Mouse (Mus musculus): ENCODE measurements around the gene Wwc1.

Wwc1 gene

DNA sequence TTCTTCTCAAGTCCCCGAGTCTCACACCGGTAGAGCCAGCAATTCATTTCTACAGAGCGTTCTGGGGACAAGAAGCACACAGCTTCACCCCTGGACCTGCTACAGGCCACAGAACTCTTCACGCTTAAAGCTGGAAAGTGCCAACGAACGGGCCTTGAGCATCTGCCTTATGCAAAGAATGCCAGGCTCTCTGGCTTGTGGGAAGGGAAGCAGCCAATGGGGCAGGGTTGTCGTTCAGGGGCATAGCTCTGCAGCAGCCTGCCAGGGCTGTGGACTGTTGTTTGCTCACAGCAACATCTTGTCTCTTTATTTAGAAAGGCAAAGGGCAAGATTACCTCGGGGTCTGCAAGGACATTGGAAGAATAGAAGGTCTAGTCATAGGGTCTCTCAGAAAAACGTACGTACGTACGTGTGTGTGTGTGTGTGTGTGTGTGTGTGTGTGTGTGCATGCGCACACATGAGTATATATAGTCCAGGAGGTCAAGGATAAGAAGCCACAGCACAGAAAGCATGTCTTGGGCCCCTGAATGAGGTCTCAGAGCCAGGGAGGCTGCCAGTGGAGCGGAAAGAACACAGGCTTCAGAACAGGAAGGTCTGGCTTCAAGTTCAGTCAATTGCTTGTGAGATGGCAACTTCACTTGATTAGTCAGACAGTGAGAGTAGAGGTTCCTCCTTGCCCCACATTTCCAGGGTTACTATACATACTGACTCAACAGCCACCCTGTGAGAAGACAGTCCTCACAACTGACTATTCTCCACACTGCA lies 48.0 kb downstream of the Wwc1 start:
- DNase-seq: no peak

DNA sequence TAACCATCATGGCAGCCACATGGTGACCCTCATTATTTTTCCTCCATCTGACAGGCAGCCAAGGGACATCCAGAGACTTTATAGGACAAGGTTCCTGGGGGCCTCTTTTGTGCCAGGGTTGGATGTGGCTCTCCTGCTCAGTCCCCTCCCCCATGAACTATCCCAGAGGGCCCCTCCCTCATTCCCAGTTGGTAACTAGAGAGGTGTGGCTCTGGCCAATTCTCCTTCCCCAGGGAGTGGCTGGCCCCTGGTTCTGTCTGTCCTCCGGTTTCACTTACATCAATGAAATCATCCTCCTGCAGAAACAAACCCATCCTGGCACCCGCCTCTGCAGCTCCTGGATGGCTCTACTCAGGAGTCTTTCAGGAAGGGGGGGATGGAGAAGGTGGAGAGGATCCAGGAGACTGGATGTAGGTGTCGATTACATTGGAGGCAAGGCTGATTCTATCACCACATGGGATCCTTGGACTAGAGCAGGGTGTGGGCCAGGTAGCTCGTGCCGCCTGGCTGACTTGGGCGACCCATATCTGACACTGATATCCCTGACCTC lies 49.7 kb downstream of the Wwc1 start:
- no peak for DNase-seq

DNA sequence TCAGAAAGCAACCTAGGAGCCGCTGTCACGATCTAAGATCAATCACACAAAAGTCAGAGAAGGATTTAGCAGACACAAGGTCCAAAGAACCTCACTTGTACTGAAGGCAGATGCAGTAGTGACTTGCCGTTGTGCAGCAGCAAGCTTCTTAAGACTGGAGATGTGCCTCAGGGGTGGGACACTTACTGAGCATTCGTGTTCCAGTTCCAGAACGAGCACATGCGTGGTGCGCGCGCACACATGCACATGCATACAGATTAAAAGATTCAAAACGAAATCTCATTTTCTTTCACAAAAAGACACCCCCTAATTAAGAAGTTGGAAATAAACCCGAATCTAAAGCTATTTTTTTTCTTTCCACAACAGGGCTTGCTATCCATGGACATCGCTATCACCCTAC lies 51.9 kb downstream of the Wwc1 start:
- DNase-seq: no peak

DNA sequence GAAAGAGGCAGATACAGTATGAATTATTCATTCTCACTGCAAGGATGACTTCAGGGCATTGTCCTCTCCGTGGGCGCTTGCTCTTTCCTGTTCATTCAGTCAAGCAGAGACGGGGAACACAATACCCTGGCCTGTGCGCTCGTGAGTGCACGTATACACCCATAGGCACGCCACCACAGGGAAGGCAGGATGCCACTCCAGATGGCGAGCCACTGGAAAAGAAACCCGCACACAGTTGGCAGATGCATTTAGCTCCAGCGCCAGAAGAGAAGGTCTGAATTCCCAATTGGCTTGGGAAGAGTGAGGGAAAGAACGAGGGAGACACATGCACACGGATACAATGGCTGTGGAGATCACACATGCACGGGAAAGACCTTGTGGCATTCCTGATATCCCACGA lies 53.0 kb downstream of the Wwc1 start:
- no peak for DNase-seq

DNA sequence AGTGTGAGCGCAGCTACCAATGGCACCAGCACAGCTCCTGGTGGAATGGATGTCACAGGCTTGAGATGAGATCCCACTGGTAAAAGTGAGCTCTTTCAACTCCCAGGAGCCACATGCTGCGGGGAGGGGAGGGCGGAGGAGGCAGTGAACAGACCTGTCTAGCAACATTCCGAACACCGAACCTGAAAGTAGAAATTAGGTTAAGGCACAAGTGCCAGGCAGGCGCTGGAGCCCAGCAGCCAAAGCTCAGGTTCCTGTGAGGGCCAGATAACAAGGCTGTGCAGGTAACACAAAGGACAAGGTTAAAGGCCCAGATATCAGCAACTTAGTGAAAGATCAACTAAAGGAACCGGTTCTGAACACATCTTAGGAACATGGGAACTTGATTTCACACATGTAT lies 54.7 kb downstream of the Wwc1 start:
- no peak for DNase-seq

DNA sequence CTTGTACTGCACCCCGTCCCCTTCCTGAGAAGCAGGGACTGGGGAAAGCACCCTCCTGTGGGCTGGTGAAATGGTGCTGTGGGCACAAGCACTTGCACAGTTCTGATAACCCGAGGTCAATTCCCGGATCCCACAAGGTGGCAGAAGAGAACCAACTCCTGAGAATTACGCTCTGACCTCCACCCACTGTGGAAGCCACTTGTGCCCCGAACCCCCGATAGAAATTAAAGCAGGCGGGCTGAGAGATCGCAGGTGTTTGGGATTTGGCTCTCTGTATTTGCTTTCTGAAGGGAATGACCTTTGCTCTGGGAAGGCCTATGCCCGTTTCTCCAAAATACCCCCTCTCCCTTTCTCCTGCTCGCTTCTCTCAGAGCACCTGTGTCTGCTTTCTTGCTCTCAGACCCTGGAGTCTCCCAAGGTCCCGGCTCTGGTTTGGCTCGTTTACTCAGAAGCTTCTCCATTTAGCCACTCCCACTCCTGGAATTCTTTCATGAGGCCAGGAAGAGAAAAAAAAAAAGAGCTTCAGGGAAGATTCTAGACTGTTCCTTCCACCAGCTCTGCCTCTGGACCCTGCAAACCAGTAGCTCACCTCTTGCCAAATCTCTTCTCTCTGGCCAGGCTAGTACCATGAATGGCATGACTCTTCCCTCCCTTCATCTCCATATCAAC lies 58.0 kb downstream of the Wwc1 start:
- DNase-seq: no peak

DNA sequence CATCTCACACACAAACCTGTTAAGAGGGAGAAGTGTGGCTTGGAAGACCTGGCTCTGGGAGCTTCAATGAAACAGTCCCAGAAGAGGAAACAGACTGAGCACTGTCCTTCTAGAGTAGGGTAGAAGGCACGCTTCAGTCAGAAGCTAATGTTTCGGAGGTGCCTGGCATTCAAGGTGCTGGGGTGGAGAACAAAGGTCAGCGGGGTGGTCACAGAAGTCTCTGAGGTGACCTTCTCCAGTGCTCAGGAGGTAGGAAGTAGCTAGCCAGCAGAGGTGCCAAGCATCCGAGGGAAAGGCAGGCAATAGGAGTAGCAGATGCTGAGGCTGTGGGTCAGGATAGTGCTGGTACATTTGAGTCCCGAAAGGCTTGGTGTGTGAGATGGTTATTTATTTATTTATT lies 59.6 kb downstream of the Wwc1 start:
- DNase-seq: no peak

DNA sequence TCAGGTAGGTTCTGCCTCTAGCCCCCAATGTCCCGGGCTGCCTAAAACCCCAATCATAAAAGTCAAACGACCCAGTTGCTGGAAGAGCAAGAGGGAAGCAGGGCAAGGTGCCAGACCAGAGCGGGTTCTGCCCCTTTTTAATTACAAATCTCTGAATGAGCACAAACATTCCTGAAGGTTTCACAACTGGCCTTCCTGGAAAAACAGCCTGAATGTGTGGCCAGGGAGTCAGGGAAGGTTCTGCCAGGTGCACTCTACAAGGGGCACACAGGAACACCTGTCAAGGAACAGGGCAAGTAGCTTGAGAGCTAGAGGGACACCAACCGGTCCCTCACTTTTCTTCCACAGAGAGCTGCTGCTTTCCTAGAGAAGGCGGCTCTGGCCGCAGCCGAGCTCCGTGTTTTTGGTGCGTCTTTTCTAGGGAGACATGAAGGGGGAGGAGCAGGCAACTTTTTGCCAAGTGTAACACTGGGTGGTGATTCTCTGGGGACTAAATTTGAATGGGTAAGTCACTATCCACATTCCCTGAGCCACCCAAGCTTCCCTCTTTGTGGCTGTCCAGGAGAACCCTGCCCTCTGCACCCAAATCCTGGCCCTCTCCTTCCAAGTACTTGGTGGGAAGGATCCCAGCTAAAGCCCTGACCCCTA lies 60.3 kb downstream of the Wwc1 start:
- no peak for DNase-seq

DNA sequence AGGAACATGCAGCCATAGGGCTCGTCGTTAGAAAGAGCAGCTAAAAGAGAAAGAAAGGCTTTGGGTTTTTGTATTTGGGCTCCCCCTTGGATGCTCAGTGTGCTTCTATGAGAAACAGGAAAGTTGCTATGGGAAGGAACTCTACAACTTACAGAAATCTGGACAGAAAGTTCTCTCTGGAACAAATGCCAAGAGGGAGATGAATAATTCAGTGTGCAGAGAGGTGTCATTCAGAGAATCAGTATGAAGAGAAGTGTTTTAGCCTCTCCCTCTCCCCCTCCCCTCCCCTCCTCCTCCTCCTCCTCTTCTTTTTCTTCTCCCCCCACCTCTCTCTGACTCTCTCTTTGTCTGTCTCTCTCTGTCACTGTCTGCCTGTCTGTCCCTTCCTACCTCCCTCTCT lies 60.9 kb downstream of the Wwc1 start:
- DNase-seq: no peak

DNA sequence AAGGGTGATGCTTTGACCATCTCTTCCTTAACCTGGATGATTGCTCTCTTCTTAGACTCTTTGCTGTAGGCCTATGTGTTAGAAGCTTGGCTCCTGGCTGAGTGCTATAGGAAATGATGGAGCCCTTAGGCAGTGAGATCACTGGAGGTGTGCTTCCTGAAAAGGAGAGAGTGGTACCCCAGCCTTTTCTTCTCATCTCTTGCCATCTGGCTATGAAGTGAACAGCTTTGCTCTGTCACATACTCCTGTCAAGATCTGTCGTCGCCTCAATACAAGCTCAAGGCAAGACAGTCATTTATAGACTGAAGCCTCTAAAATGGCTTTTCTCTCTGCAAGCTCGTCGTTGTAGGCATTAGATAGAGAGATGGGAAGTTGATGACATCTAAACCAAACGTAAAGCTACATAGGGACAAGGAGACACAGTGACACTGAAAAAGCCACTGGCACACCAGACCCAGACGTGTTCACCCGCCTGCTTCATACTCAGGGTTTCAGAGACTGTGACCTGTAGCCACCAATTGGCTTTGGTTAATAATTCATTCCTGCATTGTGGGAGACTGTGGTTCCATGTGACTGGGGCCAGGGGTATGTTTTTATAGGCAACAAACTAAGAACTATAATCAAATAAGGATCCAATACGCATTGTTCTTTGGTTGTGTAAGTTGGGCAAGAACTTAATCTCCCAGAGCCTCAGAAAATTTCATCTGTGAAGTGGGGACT lies 63.7 kb downstream of the Wwc1 start:
- no peak for DNase-seq

DNA sequence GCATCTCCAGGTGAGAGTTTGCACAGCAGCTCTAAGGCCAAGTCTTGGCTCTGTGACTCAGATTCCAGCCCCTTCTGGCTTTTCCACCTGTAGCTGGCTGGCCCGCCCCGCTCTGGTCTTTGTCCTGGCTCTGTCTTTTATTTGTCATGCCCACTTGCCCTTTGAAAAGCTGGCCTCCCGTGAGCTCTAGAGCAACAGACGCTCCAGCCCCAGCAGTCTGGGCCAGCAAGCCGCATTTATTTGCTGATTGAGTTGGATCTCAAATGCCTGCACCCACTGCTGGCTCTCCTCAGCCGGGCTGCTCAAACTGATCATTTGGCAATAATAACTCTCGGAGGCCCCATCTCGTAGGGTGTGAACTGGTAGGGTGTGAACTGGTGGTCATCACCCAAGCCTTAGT lies 64.8 kb downstream of the Wwc1 start:
- DNase-seq: no peak

DNA sequence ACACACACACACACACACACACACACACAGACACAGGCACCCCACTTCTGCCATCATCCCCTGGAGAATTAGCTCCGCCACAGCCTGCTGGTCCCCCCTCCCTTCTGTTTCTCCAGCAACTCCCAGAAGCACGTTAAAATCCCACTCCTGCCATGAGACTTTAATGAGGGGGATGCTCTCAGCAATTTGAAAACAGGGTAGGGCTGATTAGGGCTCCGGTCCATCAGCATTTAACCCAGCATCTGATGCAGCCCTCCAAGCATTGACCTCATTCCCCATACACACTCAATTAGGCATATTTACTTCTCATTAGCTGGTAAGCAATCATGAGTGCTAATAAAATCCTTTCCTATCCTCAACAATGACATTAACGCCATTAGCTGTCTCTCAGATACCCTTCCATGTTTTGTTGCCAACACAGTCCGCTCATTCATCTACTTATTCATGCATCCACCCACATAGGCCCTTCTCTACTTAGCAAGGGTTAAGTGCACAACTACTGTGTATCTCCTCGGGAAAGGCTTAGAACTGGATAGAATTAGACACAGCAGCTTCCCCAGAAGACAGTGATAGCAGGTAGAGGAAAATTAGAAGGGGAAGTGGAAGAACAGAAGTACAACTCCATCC lies 66.8 kb downstream of the Wwc1 start:
- no peak for DNase-seq

DNA sequence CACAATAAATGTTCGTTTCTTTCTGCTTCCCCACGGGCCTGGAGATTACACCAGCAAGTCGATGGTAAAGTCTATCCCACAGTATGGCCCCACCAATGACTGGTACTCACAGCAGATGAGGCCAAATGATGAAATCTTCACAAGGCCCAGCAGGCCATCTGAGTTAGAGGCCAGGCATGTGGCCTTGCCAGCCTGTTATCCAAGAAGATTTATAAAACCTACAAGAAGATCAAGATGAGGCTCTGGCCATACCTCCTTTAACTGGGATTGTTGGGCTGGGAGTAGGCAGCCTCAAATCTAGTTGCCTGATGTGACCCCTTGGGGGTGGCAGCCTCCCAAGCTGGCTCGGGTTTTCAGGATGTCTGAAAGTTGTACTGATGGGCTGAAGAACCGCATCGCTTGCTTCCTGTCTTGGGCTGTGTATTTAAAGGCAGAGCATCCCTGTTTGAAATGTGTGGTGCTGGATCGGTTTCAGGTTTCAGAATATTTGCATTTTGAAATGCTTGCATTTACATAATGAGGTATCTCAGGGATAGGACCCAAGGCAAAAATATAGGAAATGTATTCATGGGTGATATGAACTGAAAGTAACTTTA lies 75.3 kb downstream of the Wwc1 start:
- DNase-seq: no peak

DNA sequence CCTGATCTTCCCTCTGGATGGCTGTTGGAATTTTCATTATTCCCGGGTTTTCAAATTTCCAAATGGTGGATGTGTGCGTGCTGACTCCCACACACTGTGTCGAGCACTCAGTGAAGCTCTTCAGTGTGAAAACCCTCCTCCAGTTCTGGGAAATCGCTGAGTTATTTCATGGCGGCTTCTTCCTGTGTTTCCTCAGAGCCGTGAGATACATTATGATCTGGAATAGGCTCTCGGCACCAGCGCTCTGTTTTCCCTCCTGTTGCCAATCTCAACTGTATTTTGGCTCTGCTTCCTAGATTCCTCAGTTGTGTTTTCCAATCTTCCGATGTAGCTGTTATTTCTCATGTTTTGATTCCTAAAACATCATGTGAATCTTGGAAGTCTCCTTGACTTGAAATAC lies 77.2 kb downstream of the Wwc1 start:
- no peak for DNase-seq

DNA sequence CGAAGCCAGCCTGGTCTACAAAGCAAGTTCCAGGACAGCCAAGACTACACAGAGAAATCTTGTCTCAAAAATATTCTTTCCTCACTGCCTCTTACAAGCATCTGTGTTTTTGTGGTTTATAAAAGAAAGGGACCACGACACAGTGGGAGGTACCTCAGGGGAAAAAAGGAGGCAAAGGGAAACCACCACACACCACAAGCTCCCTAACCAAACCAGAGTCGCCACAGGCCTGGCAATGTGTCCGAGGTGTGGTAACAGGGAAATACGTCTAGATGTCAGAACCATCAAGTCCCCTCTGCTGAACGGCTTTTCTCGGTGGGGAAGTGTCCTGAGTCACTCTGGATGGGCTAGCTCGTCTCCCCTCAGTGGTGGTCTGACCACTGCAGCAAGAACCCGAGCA lies 80.4 kb downstream of the Wwc1 start:
- DNase-seq: no peak

DNA sequence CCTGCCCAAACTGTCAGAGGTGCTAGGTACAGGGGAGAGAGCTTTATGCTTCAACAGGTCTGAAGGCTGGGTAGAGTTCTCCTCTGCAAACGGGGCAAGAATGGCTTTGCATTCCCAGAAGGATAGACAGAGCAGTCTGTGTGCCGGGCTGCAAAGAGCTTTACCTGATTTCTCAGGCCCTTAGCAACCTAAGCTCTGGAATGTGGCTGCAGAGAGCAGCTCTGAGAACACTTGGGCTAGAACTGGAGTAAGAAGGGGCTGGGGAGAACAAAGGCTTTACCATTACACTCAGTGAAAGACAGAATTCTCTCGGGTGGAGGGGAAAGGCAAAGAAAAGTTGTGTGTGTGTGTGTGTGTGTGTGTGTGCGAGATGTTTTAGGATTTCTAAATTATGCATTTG lies 86.9 kb downstream of the Wwc1 start:
- DNase-seq: no peak

DNA sequence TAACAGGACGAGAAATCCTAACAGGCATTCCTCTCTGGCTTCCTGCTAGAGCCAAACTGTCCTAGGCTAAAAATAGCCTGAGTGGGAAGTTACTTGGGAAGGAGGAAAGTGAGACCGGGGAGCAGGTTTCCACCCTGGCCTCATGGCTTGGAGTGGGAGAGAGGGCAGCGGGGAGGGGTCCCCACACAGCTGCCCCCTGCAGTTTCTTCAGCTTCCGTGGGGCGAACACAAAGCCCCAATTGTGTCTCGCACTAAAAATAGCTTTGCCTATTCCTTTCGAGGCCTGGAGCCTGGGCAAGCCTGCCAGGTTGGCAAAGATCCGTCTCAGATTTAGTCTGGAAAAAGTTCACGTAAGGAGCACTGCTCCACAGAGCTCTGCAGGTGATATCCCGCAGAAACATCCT lies 87.3 kb downstream of the Wwc1 start:
- no peak for DNase-seq

DNA sequence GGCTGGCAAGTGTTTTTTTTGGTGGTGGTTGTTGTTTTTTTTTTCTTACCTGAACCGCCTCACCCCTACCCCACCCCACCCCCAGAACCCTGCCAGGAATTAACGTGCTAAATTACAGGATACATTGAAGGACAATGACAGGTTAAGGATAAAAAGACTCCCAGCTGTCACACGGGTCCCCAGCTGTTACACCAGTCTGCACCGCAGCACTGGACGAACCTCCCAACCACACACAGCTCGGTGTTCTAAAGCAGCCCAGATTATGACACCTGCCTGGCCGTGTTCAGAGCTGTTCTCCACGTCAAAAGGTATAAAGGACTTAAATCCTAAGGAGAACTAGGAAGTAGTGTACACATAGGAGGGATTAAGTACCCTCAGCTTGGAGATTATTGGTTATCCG lies 88.0 kb downstream of the Wwc1 start:
- DNase-seq: no peak

DNA sequence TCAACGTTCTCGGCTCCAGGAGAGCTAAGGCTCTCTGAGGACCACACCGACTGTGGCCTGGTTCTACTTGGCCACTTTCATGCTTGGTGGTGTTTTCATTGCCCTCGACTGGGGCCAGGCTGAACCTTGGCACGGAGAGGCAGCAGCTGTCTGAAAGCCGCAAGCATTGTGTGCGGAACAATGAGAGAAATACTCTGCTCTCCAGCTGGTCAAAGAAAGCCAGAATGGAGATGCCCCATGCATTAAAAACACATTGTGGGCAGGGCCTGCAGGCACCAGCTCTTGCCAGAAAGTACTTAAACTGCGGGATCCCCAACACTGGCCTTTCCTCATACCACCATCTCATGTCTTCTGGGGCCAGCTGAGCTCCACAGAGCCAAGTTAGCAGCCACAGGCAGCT lies 91.5 kb downstream of the Wwc1 start:
- no peak for DNase-seq

DNA sequence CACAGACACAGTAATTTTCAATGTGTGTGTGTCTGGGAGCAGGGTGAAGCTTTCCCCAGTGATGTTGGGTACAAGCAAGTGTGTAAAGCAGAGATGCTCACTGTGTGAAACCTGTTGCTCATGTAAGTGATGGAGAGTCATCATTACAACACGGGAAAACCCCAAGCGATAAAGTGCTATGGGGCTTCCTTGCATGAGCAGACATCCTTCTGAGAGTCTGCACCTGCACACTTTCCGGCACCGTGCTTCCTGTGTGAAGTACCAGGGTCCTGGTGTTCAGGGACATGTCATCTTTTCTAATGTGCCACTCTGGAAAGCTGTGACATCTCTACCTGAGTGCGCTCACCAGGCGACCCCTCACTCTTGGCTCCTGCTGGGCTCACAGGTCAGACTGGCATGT lies 97.5 kb downstream of the Wwc1 start:
- no peak for DNase-seq

DNA sequence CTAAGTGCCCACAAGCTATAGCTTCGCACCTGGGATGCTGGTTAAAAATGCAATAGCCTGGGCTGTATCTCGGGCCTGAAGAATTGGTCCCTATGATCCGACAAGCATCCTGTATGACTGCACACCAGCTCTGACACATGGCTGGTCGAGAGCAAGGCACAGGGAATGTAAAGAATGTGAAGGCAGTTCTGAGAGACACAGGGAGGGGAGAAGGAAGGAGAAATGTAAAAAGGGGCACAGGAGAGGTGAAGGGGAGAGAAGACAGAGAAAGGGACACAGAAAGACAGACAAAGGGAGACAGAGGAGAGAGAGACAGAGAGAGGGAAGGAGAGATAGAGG lies 101.8 kb downstream of the Wwc1 start:
- no peak for DNase-seq

DNA sequence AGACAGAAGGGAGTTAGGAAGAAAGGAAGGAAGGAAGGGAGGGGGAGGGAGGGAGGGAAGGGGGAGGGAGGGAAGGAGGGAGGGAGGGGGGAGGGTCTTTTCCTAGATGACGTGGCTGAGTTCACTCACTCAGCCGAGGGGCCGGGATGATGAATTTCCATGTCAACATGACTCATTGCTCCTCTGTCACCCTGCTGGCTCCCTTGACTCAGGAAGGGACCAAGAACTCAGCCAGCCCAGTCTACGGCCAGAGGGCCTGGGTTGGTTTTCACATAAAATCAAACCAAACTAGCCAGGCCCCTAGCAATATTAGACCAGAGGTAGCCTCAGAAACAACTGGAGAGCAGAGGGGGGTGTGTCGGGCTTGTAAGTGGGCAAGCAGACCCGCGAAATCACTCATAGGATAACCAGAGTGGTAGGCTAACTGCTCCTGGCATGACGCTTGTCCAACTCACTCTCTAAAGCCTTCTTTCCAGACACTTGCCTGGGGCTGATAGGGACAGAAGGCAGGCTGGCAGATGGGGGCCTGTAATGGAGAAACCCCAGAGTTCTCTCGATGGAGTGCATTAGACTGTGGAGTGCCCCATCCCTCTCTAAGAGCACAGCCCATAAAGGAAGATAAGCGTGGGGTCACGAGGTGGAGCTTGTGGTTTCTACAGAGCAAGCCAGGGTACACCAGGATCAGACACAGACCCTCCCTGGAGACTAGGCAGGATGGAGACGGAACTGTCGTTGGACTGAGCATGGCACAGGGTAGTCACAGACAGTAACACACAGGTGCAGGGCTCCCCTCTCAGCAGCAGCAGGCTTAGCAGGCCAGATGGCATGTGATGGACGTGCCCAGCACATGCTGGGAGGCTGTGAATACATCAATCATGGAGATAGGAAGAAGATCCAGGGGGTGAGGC lies 102.4 kb downstream of the Wwc1 start:
- DNase-seq: no peak
